Mouse (Mus musculus) gastrocnemius, adult 2 months (tissue): ENCODE results near the gene Gm20547. TPM values are rescaled to one million over a fixed set of nuclear protein-coding genes. Genes with fewer than 3 reads are reported as not detected.
"Not testable (repeated sequence)": the region's sequence is repeated elsewhere in the genome, so short reads cannot be mapped to it uniquely, and the experiment has no call there.

Experiments
- DNase-seq: peaks from one replicate; pipeline ENCODE4 v3.0.0; 2022
- H3K27ac ChIP-seq: fragments of 200-600 bp; 2 replicates; pipeline ENCODE4 v1.8.1; 2022; ENCODE audit warnings: mild to moderate bottlenecking
- H3K4me3 ChIP-seq: fragments of 200-600 bp; 2 replicates; pipeline ENCODE4 v1.8.1; 2022; ENCODE audit warnings: mild to moderate bottlenecking, moderate library complexity
- CTCF ChIP-seq: fragments of 200-600 bp; IDR thresholded peaks from 2 replicates; pipeline ENCODE4 v1.8.1; 2022; ENCODE audit warnings: antibody characterized with exemption, mild to moderate bottlenecking, moderate library complexity
- intact Hi-C: fragments of 180-260 bp; cut with DNase I; formaldehyde crosslinking; loops from one replicate; pipeline ENCODE4 v1.15.1; 2025
- microRNA-seq: library from miRNA; unstranded; fragments of <30 nt; microRNA quantifications from one replicate; pipeline ENCODE4 v1.2.0, GENCODE M21; 2021
- total RNA-seq, 2 experiments: library from RNA; stranded (reverse); gene quantifications; 2 replicates each; pipeline ENCODE4 v1.2.3; 2021

Gene Gm20547
- total RNA-seq, 2 experiments from 2014 or later = not detected

- intact Hi-C loops = loop anchor here (10.0 kb wide), 1 partner anchor 194 kb away; the partner anchor contains the start of genes Atf6b and Fkbpl
- no peak for TF ChIP-seq CTCF
- H3K4me3 ChIP-seq = no peak overlapping the region
- no peak overlapping the region for H3K27ac ChIP-seq
- no peak for DNase-seq
These were observed 43.1 kb downstream of the Gm20547 start for GRCm38 (mm10) chr17:34838785-34839184.

GRCm38 (mm10) chr17:34837464-34838324, 44.1 kb downstream of the Gm20547 start:
- Histone ChIP-seq H3K4me3 (peak overlapping the region; percentile 89), H3K27ac (peak overlapping the region; percentile 92)
- TF ChIP-seq CTCF = no peak
- peak; percentile 37 for DNase-seq
- intact Hi-C loops = loop anchor here (10.0 kb wide), 1 partner anchor 193 kb away; the partner anchor contains the start of genes Atf6b and Fkbpl

GRCm38 (mm10) chr17:34836856-34837221, 45.0 kb downstream of the Gm20547 start, which contains the start of the genes Stk19 and Dxo:
TSS of gene Stk19 (minus strand) at chr17:34836945.
TSS of gene Dxo (plus strand) at chr17:34837019.
- DNase-seq = peak; percentile 97
- Histone ChIP-seq H3K4me3 (peak within 1 kb of the TSS; percentile 89), H3K27ac (peak within 1 kb of the TSS; percentile 92)
- intact Hi-C loops = loop anchor here (10.0 kb wide), 1 partner anchor 192 kb away; the partner anchor contains the start of genes Atf6b and Fkbpl
- no peak for TF ChIP-seq CTCF

GRCm38 (mm10) chr17:34836155-34836855, 45.5 kb downstream of the Gm20547 start:
- intact Hi-C loops = loop anchor here (10.0 kb wide), 1 partner anchor 192 kb away; the partner anchor contains the start of genes Atf6b and Fkbpl
- Histone ChIP-seq H3K27ac (peak overlapping the region; percentile 92), H3K4me3 (peak overlapping the region; percentile 89)
- no peak for TF ChIP-seq CTCF
- DNase-seq = no peak

- intact Hi-C loops = loop anchor here (10.0 kb wide), 1 partner anchor 186 kb away; the partner anchor contains the start of genes Atf6b and Fkbpl
- not testable (repeated sequence) for H3K27ac ChIP-seq, DNase-seq, H3K4me3 ChIP-seq
These were observed 51.1 kb downstream of the Gm20547 start for GRCm38 (mm10) chr17:34830776-34831175.

- intact Hi-C loops = no loop called here
- TF ChIP-seq CTCF = no peak
- no peak for DNase-seq
- Histone ChIP-seq H3K4me3 (no peak overlapping the region), H3K27ac (no peak overlapping the region)
These were observed 66.9 kb downstream of the Gm20547 start for GRCm38 (mm10) chr17:34814818-34815370.

GRCm38 (mm10) chr17:34813747-34814146, 68.1 kb downstream of the Gm20547 start:
- intact Hi-C loops, H3K27ac ChIP-seq: not testable (repeated sequence)
- peak; percentile 55 for DNase-seq

GRCm38 (mm10) chr17:34811275-34811674, 70.6 kb downstream of the Gm20547 start:
- no peak overlapping the region for H3K27ac ChIP-seq
- TF ChIP-seq CTCF = no peak
- DNase-seq = no peak
- intact Hi-C loops = no loop called here
- no peak overlapping the region for H3K4me3 ChIP-seq

More at GRCm38 (mm10) chr17:34813747-34814146, 68.1 kb downstream of the Gm20547 start:
- peak; percentile 81 for TF ChIP-seq CTCF
- H3K4me3 ChIP-seq = not testable (repeated sequence)

- intact Hi-C loops = not testable (repeated sequence)
These were observed 71.0 kb downstream of the Gm20547 start for GRCm38 (mm10) chr17:34810811-34811210.

GRCm38 (mm10) chr17:34810411-34810810, 71.4 kb downstream of the Gm20547 start:
- DNase-seq, intact Hi-C loops: not testable (repeated sequence)

More at GRCm38 (mm10) chr17:34810811-34811210, 71.0 kb downstream of the Gm20547 start:
- not testable (repeated sequence) for H3K27ac ChIP-seq, H3K4me3 ChIP-seq, DNase-seq

GRCm38 (mm10) chr17:34808599-34809205, 73.1 kb downstream of the Gm20547 start:
- no peak for DNase-seq
- no peak for TF ChIP-seq CTCF
- Histone ChIP-seq H3K4me3 (no peak overlapping the region), H3K27ac (no peak overlapping the region)
- intact Hi-C loops = no loop called here

More at GRCm38 (mm10) chr17:34810411-34810810, 71.4 kb downstream of the Gm20547 start:
- H3K27ac ChIP-seq, H3K4me3 ChIP-seq: not testable (repeated sequence)

- DNase-seq = no peak
- intact Hi-C loops = no loop called here
- TF ChIP-seq CTCF = no peak
- Histone ChIP-seq H3K27ac (no peak overlapping the region), H3K4me3 (no peak overlapping the region)
These were observed 74.7 kb downstream of the Gm20547 start for GRCm38 (mm10) chr17:34807176-34807575.

Small RNA genes lying within 50 kb of the gene (microRNA-seq; reads per million reads assigned to microRNA genes)
- not detected for gene Mir6970
- not detected for gene Mir6971
- not detected for gene Mir6972

Other genes with a start within 250 kb of the Gm20547 start
- 1 to 10 TPM; 4.5 to 9.3 TPM for gene Fkbpl, start 237.3 kb downstream of the Gm20547 start, total RNA-seq
- 1 to 10 TPM; 7.1 to 9.1 TPM for gene Atf6b, start 234.9 kb downstream of the Gm20547 start, total RNA-seq
- gene Tnxb, start 211.5 kb downstream of the Gm20547 start, total RNA-seq = 10 to 100 TPM; 30.7 to 41.6 TPM
- gene C4b, start 138.2 kb downstream of the Gm20547 start, total RNA-seq = 1 to 10 TPM; 2.4 to 3.4 TPM
- gene Cyp21a1, start 77.5 kb downstream of the Gm20547 start, total RNA-seq = not detected
- 1 to 10 TPM; 7.3 to 7.7 TPM for gene Stk19, start 45.1 kb downstream of the Gm20547 start, total RNA-seq
- gene Dxo, start 45.0 kb downstream of the Gm20547 start, total RNA-seq = 10 to 100 TPM in 1 of 2 experiments, 1 to 10 TPM in 1; 10.0 to 11.4 TPM
- 10 to 100 TPM; 19.0 to 24.6 TPM for gene Skiv2l, start 31.8 kb downstream of the Gm20547 start, total RNA-seq
- gene Nelfe, start 31.7 kb downstream of the Gm20547 start, total RNA-seq = 10 to 100 TPM in 1 of 2 experiments, 1 to 10 TPM in 1; 9.4 to 10.8 TPM
- gene Cfb, start 19.5 kb downstream of the Gm20547 start, total RNA-seq = 1 to 10 TPM; 1.9 to 2.0 TPM
- 1 to 10 TPM; 5.2 to 8.3 TPM for gene Zbtb12, start 2.6 kb downstream of the Gm20547 start, total RNA-seq
- gene C2, start 16.2 kb upstream of the Gm20547 start, total RNA-seq = 1 to 10 TPM; 1.3 to 3.4 TPM
- 10 to 100 TPM; 28.0 to 29.6 TPM for gene Ehmt2, start 16.4 kb upstream of the Gm20547 start, total RNA-seq
- gene Slc44a4, start 32.4 kb upstream of the Gm20547 start, total RNA-seq = not detected
- 10 to 100 TPM; 10.5 to 12.0 TPM for gene Neu1, start 49.2 kb upstream of the Gm20547 start, total RNA-seq
- 10 to 100 TPM in 1 of 2 experiments, 1 to 10 TPM in 1; 3.9 to 13.0 TPM for gene Hspa1b, start 77.2 kb upstream of the Gm20547 start, total RNA-seq
- not detected for gene Gm20481, start 87.9 kb upstream of the Gm20547 start, total RNA-seq
- 10 to 100 TPM in 1 of 2 experiments, 1 to 10 TPM in 1; 6.8 to 14.1 TPM for gene Hspa1a, start 90.1 kb upstream of the Gm20547 start, total RNA-seq
- gene Hspa1l, start 90.7 kb upstream of the Gm20547 start, total RNA-seq = 10 to 100 TPM; 14.9 to 31.2 TPM
- gene Lsm2, start 99.8 kb upstream of the Gm20547 start, total RNA-seq = 10 to 100 TPM; 15.2 to 17.0 TPM
- 10 to 100 TPM; 31.0 to 35.2 TPM for gene Vars, start 118.9 kb upstream of the Gm20547 start, total RNA-seq
- 10 to 100 TPM in 1 of 2 experiments, 1 to 10 TPM in 1; 7.8 to 14.4 TPM for gene Vwa7, start 134.5 kb upstream of the Gm20547 start, total RNA-seq
- not detected for gene Sapcd1, start 146.0 kb upstream of the Gm20547 start, total RNA-seq
- gene Msh5, start 164.7 kb upstream of the Gm20547 start, total RNA-seq = not detected
- gene Clic1, start 167.9 kb upstream of the Gm20547 start, total RNA-seq = 10 to 100 TPM in 1 of 2 experiments, 1 to 10 TPM in 1; 7.2 to 11.3 TPM
- gene Ddah2, start 177.0 kb upstream of the Gm20547 start, total RNA-seq = 1 to 10 TPM; 6.9 to 9.3 TPM
- gene Ly6g6c, start 183.3 kb upstream of the Gm20547 start, total RNA-seq = not detected
- gene Mpig6b, start 184.1 kb upstream of the Gm20547 start, total RNA-seq = not detected
- gene Ly6g6e, start 194.9 kb upstream of the Gm20547 start, total RNA-seq = not detected
- gene Ly6g6d, start 196.0 kb upstream of the Gm20547 start, total RNA-seq = 1 to 10 TPM in 1 of 2 experiments, under 1 TPM in 1; 0.50 to 1.9 TPM
- gene Ly6g6f, start 203.6 kb upstream of the Gm20547 start, total RNA-seq = not detected
- 10 to 100 TPM; 74.2 to 99.7 TPM for gene Abhd16a, start 207.2 kb upstream of the Gm20547 start, total RNA-seq
- not detected for gene Ly6g5c, start 226.2 kb upstream of the Gm20547 start, total RNA-seq
- under 1 TPM in 1 of 2 experiments, not detected in 1; 0.36 TPM for gene Ly6g5b, start 233.4 kb upstream of the Gm20547 start, total RNA-seq
- gene Gpank1, start 239.4 kb upstream of the Gm20547 start, total RNA-seq = 1 to 10 TPM; 8.5 to 8.7 TPM
- gene Csnk2b, start 240.0 kb upstream of the Gm20547 start, total RNA-seq = 100 to 1,000 TPM; 186 to 187 TPM
- 10 to 100 TPM; 13.6 to 24.6 TPM for gene D17H6S53E, start 244.3 kb upstream of the Gm20547 start, total RNA-seq